Mouse (Mus musculus): ENCODE results near the gene 4933428G20Rik. TPM values are rescaled to one million over a fixed set of nuclear protein-coding genes. Genes with fewer than 3 reads are reported as not detected.

Gene 4933428G20Rik
- total and polyA plus RNA-seq, 3 experiments, result not detected

GRCm38 (mm10) chr11:97477431-97477830, 22.7 kb downstream of the 4933428G20Rik start:
- DNase-seq (ENCODE audit: low spot score) (no peak), ATAC-seq (ENCODE audit: extremely low read depth, insufficient number of reproducible peaks, low FRiP score, poor library complexity, severe bottlenecking) (no peak)
- H3K36me3 ChIP-seq (replicated peaks), result peaks cover 81% of the 10 kb centered on the region

GRCm38 (mm10) chr11:97476334-97477095, 23.6 kb downstream of the 4933428G20Rik start:
- no peaks in the 10 kb centered on the region for H3K27me3 ChIP-seq (ENCODE audit: insufficient read depth, low read length)
- peaks cover 28% of the 10 kb centered on the region for H3K4me1 ChIP-seq (ENCODE audit: insufficient read depth, low read depth, low read length)
- H3K9me3 ChIP-seq (replicated peaks), result no peaks in the 10 kb centered on the region
- no peak for ATAC-seq (ENCODE audit: extremely low read depth, insufficient number of reproducible peaks, low FRiP score, poor library complexity, severe bottlenecking)
- DNase-seq (ENCODE audit: low spot score), result peak; percentile 54
- no peak overlapping the region for H3K4me3 ChIP-seq (ENCODE audit: low read depth, low read length)
- peaks cover 78% of the 10 kb centered on the region for H3K36me3 ChIP-seq (replicated peaks)
- TF ChIP-seq CTCF (IDR thresholded peaks at IDR 0.05; ENCODE audit: low read depth, low read length) (peak; percentile 34; the same call in 1 of the 2 replicates), POLR2AphosphoS5 (IDR thresholded peaks at IDR 0.05; ENCODE audit: insufficient replicate concordance, low read depth, low read length) (no peak)

More at GRCm38 (mm10) chr11:97477431-97477830, 22.7 kb downstream of the 4933428G20Rik start:
- H3K4me1 ChIP-seq (ENCODE audit: insufficient read depth, low read depth, low read length), result peaks cover 28% of the 10 kb centered on the region
- TF ChIP-seq CTCF (IDR thresholded peaks at IDR 0.05; ENCODE audit: low read depth, low read length), result no peak
- H3K4me3 ChIP-seq (ENCODE audit: low read depth, low read length), result no peak overlapping the region
- H3K27me3 ChIP-seq (ENCODE audit: insufficient read depth, low read length), result no peaks in the 10 kb centered on the region
- no peaks in the 10 kb centered on the region for H3K9me3 ChIP-seq (replicated peaks)

GRCm38 (mm10) chr11:97471276-97471675, 28.9 kb downstream of the 4933428G20Rik start:
- DNase-seq (ENCODE audit: low spot score), result no peak
- H3K9me3 ChIP-seq (replicated peaks), result no peaks in the 10 kb centered on the region
- ATAC-seq (ENCODE audit: extremely low read depth, insufficient number of reproducible peaks, low FRiP score, poor library complexity, severe bottlenecking), result no peak
- TF ChIP-seq TAL1 (conservative IDR thresholded peaks at IDR 0.05; ENCODE audit: low read depth, low read length) (no peak), CTCF (IDR thresholded peaks at IDR 0.05; ENCODE audit: low read depth, low read length) (no peak), GATA1 (IDR thresholded peaks at IDR 0.05; ENCODE audit: borderline replicate concordance, low read length) (no peak), GATA2 (IDR thresholded peaks at IDR 0.05; ENCODE audit: borderline replicate concordance, low read depth, low read length) (no peak), POLR2AphosphoS5 (IDR thresholded peaks at IDR 0.05; ENCODE audit: insufficient replicate concordance, low read depth, low read length) (no peak)
- H3K27me3 ChIP-seq (ENCODE audit: insufficient read depth, low read length), result no peaks in the 10 kb centered on the region
- peaks cover 84% of the 10 kb centered on the region for H3K36me3 ChIP-seq (replicated peaks)
- no peak overlapping the region for H3K4me3 ChIP-seq (ENCODE audit: low read depth, low read length)
- peaks cover 10% of the 10 kb centered on the region for H3K4me1 ChIP-seq (ENCODE audit: insufficient read depth, low read depth, low read length)

GRCm38 (mm10) chr11:97469828-97470227, 30.3 kb downstream of the 4933428G20Rik start:
- peaks cover 83% of the 10 kb centered on the region for H3K36me3 ChIP-seq (replicated peaks)
- no peak for ATAC-seq (ENCODE audit: extremely low read depth, insufficient number of reproducible peaks, low FRiP score, poor library complexity, severe bottlenecking)
- DNase-seq (ENCODE audit: low spot score), result no peak
- TF ChIP-seq GATA1 (IDR thresholded peaks at IDR 0.05; ENCODE audit: borderline replicate concordance, low read length), result no peak
- TF ChIP-seq TAL1 (conservative IDR thresholded peaks at IDR 0.05; ENCODE audit: low read depth, low read length), result no peak
- no peak for TF ChIP-seq CTCF (IDR thresholded peaks at IDR 0.05; ENCODE audit: low read depth, low read length)
- no peak for TF ChIP-seq GATA2 (IDR thresholded peaks at IDR 0.05; ENCODE audit: borderline replicate concordance, low read depth, low read length)
- TF ChIP-seq POLR2AphosphoS5 (IDR thresholded peaks at IDR 0.05; ENCODE audit: insufficient replicate concordance, low read depth, low read length), result no peak
- H3K4me1 ChIP-seq (ENCODE audit: insufficient read depth, low read depth, low read length), result peaks cover 8% of the 10 kb centered on the region
- no peak overlapping the region for H3K4me3 ChIP-seq (ENCODE audit: low read depth, low read length)
- H3K9me3 ChIP-seq (replicated peaks), result no peaks in the 10 kb centered on the region
- H3K27me3 ChIP-seq (ENCODE audit: insufficient read depth, low read length), result no peaks in the 10 kb centered on the region

- TF ChIP-seq CTCF (IDR thresholded peaks at IDR 0.05; ENCODE audit: low read depth, low read length) (peak; percentile 91), GATA2 (IDR thresholded peaks at IDR 0.05; ENCODE audit: borderline replicate concordance, low read depth, low read length) (no peak), GATA1 (IDR thresholded peaks at IDR 0.05; ENCODE audit: borderline replicate concordance, low read length) (no peak), TAL1 (conservative IDR thresholded peaks at IDR 0.05; ENCODE audit: low read depth, low read length) (no peak), POLR2AphosphoS5 (IDR thresholded peaks at IDR 0.05; ENCODE audit: insufficient replicate concordance, low read depth, low read length) (no peak)
- peaks cover 8% of the 10 kb centered on the region for H3K4me1 ChIP-seq (ENCODE audit: insufficient read depth, low read depth, low read length)
- H3K27me3 ChIP-seq (ENCODE audit: insufficient read depth, low read length), result no peaks in the 10 kb centered on the region
- no peaks in the 10 kb centered on the region for H3K9me3 ChIP-seq (replicated peaks)
- peaks cover 83% of the 10 kb centered on the region for H3K36me3 ChIP-seq (replicated peaks)
- DNase-seq (ENCODE audit: low spot score) (peak; percentile 78), ATAC-seq (ENCODE audit: extremely low read depth, insufficient number of reproducible peaks, low FRiP score, poor library complexity, severe bottlenecking) (no peak)
- H3K4me3 ChIP-seq (ENCODE audit: low read depth, low read length), result no peak overlapping the region
Measured at GRCm38 (mm10) chr11:97468639-97469287, 31.4 kb downstream of the 4933428G20Rik start.

GRCm38 (mm10) chr11:97466444-97467160, 33.5 kb downstream of the 4933428G20Rik start:
- Histone ChIP-seq H3K27me3 (ENCODE audit: insufficient read depth, low read length) (no peaks in the 10 kb centered on the region), H3K36me3 (replicated peaks) (peaks cover 94% of the 10 kb centered on the region), H3K4me3 (ENCODE audit: low read depth, low read length) (no peak overlapping the region), H3K9me3 (replicated peaks) (no peaks in the 10 kb centered on the region), H3K4me1 (ENCODE audit: insufficient read depth, low read depth, low read length) (peaks cover 8% of the 10 kb centered on the region)
- no peak for DNase-seq (ENCODE audit: low spot score)
- no peak for TF ChIP-seq GATA1 (IDR thresholded peaks at IDR 0.05; ENCODE audit: borderline replicate concordance, low read length)
- TF ChIP-seq CTCF (IDR thresholded peaks at IDR 0.05; ENCODE audit: low read depth, low read length), result no peak
- TF ChIP-seq TAL1 (conservative IDR thresholded peaks at IDR 0.05; ENCODE audit: low read depth, low read length), result no peak
- no peak for TF ChIP-seq GATA2 (IDR thresholded peaks at IDR 0.05; ENCODE audit: borderline replicate concordance, low read depth, low read length)
- no peak for TF ChIP-seq POLR2AphosphoS5 (IDR thresholded peaks at IDR 0.05; ENCODE audit: insufficient replicate concordance, low read depth, low read length)
- no peak for ATAC-seq (ENCODE audit: extremely low read depth, insufficient number of reproducible peaks, low FRiP score, poor library complexity, severe bottlenecking)
